Mouse (Mus musculus) cerebellum, postnatal 25 days (tissue): Measurements from ENCODE around the gene C1qtnf7.

Experiments used
- DNase-seq, 2 experiments: peaks; one replicate each; pipeline ENCODE4 v3.0.0; 2021; ENCODE audit warnings: mixed read lengths in 2 of 2

Gene C1qtnf7

DNA sequence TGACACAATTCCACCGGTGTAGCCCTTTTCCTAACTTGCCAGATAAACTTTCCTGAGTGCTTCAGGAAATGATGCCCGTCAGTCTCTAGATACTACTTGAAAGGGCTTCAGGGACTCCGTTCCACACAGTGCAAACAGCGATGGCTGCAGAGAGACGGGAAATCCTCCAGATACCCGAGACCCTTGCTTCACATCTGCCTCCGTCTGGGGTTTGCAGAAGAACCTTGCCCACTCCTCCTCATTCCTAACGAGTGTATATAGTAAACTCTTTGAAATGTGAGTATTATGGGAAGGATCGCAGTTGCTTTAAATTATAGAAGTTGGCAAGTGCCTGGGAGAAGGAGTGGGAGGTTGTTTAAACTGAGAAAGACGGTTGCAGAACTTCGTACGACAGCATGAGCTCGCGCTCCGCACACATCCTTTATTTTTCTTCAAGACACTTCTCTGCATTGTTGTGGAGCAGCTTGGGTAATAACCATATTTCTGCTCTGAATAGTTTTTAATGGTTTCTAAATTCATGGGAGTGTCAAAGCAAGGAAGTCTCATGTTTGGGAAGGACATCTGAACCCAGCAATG, at the start of gene C1qtnf7:
Gene C1qtnf7, plus strand, starts transcription at position 138 of the 576 bp plus-strand sequence.
- DNase-seq, result no peak

DNA sequence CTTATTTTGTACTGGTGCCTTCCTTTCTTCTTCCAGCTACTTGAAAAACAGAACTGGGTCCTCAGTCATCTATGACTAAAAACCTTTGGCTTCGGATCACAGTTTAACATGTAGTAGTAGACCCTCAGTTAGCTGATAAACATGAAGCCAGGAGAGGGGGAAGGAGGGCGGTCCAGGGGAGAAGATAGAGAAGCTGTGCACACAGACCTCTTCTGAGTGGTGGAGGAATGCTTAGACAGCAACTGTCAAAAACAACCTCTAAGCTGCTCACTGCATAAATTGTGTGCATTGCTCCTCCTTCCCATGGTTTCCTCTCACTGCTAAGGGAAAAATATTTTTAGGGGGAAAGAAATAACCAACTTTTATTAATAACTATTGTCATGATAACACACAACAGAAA, 48.6 kb upstream of the C1qtnf7 start:
- DNase-seq, result no peak

DNA sequence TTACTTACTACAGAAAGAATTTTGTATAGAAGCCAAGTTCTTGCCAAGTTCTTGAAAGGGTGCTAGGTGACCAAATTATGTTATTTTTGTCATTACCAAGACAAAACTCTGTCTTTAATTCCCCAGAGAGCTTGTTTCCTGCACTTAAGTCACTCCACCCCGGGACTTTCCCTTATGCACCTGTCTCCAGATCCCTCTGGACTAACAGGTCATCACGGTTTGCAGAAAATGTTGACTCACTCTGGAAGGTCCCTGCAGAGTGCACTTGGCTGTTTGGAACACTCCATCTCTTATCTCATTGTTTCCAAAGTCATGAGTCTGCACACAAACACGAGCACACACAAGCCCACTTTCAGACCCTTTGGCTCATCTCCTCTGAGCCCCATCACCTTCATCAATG, 48.1 kb upstream of the C1qtnf7 start:
- DNase-seq, result no peak

DNA sequence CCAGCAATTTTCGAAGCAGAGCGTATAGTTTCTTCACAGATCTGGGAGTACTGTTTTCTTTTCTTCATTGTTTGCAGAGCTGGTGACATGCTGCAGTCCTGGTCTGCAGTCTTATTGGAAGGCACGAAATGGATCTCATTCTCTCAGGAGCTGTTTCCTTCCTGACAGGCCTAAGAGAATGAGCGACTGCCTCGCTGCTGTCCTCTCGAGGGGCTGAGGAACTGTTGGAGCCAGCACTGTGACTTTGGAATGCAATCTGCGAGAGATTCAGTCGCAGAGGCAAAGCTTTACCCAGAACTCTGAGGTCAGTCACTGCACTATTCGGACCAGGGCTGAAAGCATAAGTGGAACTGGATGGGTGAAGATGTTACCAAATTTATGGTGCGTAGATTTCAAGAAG, 46.4 kb upstream of the C1qtnf7 start:
- DNase-seq, result no peak

DNA sequence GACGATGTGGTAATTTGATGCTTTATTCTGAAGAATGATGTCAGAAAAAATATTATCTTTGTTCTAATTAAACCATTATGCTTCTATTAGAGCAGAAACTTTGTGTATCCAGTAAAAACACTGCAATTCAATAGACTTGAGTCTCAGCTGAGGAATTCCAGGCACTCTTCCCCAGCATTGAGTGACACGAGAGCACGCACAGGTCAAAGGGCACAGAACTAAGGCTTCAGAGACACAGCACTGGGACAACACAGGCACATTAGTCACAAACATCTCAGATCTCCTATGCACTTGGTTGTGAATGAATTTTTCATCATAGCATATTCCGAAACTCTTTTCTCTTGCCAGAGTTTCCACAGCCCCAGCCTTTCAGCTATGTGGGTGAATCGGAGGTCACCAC, 37.4 kb upstream of the C1qtnf7 start:
- no peak for DNase-seq

DNA sequence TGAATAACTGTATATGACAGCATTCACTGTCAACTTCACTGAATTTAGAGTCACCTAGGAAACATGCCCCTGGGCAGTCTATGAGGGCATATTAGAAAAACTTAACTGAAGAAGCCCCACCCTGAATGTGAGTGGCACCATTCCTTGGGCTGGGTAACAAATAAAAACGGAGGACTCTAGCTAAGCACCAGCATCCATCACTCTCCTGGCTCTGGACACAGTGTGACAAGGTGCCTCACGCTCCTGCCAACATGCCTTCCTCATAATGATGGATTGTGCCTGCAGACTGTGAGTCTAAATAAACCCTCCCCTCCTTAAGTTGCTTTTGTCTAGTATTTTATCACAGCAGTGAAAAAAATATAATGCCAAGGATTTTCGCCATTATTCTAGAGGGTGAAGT, 35.3 kb upstream of the C1qtnf7 start:
- no peak for DNase-seq

DNA sequence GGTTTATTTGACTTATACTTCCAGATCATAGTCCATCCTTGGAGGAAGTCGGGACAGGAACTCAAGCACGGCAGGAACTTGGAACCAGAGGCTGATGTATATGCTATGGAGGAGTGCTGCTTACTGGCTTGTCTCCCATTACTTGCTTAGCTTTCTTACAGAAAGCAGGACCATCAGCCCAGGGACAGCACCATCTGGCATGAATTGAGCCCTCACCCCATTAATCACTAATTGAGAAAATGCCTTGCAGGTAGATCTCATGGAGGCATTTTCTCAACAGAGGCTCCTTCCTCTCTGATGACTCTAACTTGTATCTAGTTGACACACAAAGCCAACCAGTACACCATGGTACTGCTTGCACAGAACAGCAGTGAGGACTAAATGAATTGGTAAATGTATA, 34.6 kb upstream of the C1qtnf7 start:
- DNase-seq, result no peak

DNA sequence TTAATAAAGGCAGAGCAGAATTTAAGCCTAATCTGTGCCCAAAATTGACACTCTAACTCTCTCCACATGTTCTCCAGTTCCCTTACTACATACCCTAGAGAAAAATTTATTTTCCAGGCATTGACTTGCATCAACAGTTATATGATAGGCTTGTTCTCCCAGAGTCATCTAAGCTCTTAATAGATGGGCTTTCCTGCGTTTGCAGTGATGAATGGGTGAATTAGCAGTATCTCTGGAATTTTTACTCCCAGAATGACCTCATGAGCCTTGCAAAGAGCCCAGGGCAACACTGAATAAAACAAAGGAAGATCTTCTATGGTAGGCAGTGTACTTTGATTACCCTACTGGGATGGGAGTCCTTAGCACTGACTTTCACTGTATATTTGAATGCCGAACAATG, 33.5 kb upstream of the C1qtnf7 start:
- DNase-seq, result no peak

DNA sequence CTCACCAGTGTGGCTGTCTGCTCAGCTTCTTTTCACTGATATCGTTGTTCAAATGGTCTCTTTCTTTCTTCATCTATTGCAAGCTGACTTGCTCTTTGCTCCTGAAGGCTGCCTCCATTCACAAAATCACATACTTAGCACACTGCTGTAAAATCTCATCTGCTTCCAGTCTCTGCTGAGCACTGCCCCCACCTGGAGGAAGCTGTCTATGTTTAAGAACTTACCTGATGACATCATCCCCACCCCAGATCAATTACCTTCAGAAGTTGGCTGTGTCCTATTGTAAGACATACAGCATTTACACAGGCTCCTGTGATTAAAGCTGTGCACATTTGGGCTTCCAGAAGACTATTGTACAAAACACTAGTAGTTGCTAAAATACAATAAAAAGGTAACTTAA, 13.5 kb upstream of the C1qtnf7 start:
- DNase-seq, result no peak

DNA sequence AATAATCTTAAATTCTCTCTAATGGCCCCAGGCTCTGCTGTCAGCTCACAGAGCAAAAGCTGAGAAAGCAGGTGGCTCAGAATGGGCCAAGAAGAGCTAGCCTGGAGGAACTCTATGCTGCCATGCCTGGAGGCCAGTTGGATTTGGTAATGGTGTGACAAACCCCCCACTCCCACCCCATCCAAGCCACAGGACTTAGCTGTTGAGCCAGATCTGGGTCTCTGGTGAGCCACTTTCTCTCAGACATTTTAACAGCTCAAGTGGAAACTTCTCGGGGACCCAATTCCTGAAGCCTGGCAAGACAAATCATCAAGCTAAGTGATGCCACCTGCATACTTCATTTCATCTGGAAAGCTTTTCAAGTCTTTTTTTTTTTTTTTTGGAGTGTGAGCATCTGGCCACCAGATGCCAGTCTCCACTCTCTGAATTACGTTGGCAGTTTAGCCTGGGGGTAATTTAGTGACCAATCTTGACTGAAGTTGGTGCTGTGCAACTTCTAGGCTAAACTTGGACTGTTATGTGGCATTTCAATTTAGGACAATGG, 11.0 kb upstream of the C1qtnf7 start:
- DNase-seq, result no peak

DNA sequence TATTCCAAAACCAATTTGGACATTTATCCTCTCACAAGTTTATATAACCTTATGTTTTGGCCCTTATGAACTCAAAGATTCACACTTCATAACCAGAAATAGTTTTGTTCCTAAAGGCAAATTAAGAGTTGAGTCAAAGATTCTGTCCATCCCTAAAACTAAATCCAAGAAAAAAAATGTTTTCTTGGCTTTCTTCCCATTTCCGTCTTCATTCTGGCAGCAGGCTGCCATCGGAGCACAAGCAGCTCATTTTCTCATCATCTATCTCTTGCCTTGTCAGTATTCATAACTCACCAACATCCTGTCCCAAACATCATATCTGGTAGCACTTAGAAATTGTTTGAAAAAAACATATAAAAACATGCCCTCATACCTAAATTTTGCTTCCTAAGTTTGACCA, 6.9 kb upstream of the C1qtnf7 start:
- no peak for DNase-seq

DNA sequence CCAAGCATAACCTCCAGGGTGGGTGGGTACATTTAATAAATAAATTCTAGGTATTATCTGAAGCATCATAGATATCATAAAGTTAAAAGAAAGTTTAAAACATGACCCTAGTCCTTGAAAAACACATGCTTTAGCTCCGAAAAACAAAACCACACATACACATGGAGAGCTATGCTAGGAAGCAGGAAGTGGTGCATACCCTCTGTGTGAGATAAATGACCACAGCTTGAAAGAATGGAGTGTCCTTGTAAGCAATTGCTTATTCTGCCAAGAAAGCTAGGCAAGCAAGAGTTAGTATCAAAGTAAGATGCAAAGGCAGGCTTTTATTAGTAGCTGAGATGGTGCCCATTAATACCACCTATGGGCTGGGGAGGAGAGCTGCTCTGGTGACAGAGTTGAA, 6.4 kb upstream of the C1qtnf7 start:
- DNase-seq, result no peak

DNA sequence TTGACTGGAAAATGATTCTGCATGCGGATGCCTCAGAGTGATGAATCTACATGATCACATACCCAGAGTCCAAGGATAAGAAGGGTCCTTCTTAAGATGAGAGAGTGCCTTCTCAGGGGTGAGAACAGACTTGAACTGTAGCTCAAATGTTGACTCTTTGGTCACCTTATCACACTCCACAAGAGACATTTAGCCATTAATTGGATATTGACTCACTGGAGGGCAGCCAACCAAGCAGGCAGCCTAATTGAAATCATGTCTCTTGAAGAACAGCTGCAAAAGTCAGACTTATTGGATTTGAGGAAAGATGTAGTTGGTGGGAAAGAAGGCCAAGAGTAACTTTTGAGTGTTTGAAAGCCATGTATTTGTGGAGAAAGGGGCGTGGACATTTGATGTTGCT, 4.2 kb upstream of the C1qtnf7 start:
- no peak for DNase-seq

DNA sequence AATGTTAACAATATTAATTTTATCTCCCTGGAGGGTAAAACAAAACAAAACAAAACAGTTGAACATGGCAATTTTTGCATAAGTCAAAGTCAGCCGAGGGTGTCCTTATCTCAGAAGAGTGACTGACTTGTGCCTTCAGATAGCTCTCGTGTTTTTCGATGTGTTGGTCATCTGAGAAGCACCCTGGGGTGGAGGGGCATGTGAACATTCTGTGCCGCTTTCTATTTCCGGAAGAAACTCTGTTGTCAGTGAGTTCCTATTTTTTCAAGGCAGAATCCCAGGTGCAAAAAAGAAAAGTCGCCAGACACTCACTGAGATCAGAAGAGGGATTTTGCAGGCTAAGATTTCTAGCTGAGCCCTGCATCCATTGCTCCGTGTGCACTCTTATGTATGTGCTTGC, 1.2 kb downstream of the C1qtnf7 start:
- DNase-seq, result no peak

DNA sequence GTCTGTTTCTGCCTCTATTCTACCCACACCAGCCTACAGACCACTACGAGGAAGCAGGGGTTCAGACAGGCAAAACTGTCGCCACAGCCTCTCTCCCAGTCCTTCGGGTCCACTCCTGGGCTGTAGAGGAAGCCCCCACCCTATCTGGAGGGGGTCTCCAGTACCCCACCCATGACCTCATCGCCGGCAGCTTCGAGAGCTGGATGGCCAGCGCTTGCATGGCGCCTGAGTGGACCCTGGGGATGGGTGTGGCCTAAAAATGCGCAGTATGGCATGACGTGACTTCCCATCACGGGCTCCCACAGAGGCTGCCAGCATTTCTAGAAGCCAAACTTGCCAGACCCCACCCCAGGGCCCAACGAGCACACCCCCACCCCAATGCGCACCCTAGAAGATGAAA, 2.0 kb downstream of the C1qtnf7 start:
- no peak for DNase-seq

DNA sequence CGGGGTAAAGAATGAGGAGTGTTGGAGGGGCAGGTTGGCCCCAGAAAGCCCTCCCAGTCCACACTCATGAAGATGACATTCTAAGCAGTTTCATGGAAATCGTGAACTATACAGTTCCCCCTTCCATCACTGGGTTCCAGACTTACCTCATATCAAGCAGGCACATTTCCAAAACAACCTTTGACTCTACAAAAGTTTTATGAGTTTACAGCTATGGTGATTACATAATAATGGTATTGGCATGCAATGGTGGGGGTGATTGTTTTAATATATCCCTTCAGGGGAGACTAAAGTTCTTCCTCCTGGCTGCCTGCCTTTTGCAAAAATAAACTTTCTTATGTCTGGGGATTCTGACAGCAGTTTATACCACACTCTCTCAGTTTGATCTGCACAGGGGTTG, 4.6 kb downstream of the C1qtnf7 start:
- DNase-seq, result no peak

DNA sequence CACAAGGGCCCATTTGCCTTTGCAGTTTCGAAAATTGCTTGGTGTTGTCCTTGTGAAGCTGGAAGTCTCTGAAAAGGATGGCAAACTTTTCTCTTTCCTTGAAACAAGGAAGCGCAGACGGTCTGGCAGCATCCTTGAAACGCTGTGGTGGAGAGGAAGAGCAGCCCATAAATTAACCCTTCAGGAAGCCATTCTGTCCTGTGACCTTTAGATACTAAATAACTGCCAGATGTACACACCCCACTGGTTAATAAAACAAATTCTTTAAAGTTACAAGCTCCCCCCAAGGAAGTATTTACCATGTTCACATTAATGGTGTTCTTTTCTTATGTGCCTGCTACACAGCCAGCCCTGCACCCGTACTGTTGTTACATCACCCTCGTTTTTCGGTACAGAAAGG, 6.0 kb downstream of the C1qtnf7 start:
- no peak for DNase-seq

DNA sequence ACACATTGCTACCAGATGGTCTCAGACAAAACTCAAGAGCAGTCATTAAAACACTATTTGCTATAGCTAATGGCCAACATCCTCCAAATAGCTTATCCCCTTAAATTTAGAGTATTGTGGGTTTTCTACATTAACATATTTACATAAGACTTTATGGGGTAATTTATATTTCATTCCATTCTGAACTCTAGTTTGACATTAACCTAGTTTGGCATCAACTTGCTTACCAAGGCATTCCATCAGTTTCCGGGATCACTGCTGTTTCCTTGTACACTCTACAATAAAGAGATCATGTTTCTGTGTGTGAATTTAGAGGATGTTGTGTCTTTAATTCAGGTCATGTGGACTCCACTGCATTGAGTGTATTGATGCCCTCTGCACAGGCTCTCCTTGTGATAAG, 7.5 kb downstream of the C1qtnf7 start:
- DNase-seq, result no peak

DNA sequence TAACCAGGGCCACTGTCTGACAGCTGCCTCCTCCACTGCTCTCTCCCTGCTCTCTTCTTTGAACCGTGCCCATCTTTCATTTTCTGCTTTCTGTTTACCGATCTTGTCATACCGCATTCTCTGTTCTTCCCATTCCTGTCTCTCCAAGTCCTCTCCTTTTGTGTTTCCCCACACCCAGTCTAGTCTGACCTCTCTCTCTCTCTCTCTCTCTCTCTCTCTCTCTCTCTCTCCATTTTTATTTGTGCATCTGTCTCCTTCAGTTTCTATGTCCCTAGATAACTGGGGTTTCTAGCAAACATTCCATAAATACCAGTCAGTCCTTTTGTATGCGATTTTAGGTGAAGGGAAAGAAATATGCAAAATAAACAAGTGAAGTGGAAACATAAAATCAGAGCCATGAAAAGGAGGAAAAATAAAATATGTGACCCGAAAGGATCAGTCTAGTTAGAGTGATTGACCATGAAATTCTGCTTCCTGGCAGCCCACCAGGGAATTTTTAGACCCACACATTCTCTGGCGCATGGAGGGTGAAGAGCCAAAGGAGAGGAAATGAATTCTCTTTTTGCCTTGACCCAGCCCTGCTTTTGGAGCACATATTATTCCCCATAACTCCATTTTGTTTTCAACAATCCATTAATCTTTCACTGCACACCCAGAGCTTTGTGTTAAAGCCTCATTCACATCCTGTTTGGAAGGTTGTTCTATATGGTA, 11.7 kb downstream of the C1qtnf7 start:
- no peak for DNase-seq

DNA sequence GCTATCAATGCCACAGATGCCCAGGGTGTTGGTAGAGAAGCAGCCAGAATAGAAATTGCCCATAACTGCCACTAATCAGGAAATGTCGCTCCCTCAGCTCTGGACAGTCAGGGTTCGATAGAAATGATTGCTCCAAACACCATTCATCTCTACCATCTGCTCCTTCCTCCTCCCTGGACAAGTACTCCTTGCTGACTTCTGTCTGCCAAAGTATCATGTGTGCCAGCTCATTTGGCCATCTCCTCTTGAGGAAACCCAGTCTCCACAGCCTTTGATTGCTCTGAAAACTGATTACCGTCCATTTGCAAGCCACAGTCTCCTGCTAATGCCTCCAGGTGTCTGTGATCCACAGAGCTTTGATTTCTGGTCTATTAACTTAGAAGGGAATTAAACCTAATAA, 14.8 kb downstream of the C1qtnf7 start:
- no peak for DNase-seq

DNA sequence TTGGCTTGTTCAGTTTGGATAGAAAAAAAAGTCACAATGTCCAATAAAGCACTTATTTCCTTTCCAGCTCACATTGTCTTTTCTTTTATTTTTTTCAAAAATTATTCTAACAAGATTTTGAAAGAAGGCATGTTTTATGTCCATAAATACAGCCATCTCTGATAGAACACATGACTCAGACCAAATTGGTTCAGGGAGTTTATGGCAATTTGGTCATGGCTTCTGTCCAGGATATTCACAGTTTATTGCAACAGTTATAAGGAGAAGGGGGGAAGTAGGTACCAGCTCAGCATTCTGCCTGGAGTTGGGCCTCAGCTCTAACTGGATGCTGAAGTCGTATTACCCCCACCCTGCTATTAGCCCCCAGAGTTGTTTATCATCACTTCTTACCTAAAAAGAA, 15.5 kb downstream of the C1qtnf7 start:
- DNase-seq, result no peak

DNA sequence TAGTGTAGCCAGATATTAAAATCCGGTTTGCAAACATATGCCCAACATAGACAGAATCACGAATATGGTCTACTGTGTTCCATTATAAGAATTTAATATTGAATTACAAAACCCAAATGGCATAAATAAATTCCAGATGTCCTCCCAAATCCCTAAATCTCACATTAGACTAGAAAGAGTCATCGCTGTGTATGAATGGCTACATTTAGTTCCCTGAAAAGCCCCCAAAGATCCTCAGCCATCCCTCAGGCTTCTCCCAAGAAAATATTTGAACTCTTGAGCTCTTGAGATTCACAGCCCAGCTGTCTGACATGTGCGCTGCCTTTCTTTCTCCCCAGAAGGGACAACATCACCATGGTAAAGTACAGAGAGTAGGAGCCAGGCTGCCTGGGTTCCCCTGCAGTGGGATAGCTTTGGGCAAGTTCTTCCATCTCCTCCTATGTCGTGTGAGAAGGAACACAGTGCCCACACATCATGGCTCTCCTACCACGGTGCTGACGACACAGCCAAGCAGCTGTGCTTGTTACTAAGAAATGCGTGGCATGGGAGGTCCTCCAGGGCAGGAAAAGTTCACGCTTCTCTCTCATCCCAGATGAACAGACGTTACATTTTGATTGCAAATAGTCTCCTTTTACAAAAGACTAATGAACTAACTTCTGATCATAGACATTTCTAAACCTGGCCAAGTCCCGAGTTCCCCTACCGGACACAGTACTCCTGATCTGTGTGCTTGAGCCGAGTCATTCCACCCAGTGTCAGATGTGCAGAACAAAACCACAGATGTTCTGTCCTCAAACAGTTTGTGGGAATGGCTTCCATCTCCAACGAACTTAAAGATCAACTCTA, 23.2 kb downstream of the C1qtnf7 start:
- no peak for DNase-seq

DNA sequence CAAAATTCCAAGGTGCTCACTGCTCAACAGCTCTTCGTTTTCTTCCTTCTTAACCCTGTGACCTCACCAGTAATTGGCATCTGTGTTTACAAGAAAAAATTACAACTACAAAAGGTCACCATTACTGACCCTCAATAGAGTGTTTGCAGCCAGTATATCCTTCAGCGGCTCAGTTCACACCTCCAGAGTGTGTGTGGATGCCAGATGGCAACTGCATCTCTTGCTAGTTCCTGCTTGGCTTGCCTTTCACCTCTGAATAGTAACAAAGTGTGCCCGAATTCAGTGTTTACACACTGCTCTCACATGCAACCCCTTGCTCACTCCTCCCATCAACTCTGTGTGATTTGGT, 23.8 kb downstream of the C1qtnf7 start:
- DNase-seq, result no peak

DNA sequence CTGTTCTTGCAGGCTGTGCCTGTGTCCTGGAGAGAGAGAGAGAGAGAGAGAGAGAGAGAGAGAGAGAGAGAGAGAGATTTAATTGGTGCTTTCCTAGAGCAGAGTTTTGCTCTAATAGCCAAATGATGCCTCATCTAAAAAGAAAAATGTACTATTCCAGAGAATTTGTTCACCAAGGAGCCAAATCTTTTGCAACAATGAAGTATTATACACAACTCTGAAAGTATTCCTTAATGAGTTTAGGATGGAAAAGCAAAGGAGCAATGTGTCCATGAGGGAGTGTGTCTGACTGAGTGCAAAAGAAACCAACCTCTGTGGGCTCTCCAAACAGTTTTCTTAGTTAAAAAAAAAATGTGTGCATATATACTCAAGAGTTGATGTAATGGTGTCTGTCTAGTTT, 24.5 kb downstream of the C1qtnf7 start:
- DNase-seq, result no peak
